Mouse (Mus musculus): Measurements from ENCODE around the gene Hist2h2ac.
A peak's percentile ranks its signal among the peaks of the same experiment; 100 is the strongest.
"Not testable (repeated sequence)": the region's sequence is repeated elsewhere in the genome, so short reads cannot be mapped to it uniquely, and the experiment has no call there.

Hist2h2ac gene

DNA sequence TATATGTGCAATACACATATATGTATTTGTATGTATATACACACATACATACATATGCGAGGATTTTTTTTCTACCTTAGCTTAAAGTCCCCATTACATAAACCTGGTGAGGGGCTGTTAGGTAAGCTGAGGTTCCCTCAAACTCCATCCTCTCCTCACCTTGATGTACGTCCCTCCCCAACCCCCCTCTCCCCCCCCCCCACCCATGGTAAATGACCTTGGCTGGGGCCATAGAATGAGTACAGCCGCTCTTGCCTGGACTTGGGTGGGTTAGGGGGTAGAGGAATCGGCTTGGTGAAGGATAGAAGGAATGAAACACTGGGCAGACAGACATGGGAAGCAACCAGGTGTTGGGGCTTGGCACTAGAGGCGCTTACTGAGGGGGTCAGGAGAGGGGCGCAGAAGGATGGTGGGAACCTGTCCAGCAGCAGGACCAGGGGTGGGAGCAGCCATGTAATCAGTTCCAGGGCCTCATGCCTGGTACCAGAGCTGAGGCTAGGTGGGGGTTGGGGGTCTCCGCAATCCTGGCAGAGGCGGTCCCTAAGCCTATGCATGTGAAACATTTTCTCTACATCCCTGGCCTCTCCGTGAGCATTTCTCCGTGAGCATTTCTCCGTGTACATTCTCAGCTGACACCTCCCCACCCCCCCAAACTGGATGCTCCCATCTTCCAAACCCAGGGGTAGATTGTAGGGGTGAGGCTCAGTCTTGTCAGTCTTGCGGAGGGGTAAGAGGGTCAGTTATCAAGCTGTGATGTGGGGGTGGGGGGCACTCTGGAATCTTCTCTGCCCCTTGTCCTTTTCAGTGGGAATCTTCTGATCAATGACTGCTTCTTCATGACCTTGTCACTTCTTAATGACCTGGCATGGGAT, 38.9 kb downstream of the Hist2h2ac start:
- peak in 1 of 2 experiments; percentile 47 for DNase-seq (ENCODE audit: low spot score in 2 of 2)

DNA sequence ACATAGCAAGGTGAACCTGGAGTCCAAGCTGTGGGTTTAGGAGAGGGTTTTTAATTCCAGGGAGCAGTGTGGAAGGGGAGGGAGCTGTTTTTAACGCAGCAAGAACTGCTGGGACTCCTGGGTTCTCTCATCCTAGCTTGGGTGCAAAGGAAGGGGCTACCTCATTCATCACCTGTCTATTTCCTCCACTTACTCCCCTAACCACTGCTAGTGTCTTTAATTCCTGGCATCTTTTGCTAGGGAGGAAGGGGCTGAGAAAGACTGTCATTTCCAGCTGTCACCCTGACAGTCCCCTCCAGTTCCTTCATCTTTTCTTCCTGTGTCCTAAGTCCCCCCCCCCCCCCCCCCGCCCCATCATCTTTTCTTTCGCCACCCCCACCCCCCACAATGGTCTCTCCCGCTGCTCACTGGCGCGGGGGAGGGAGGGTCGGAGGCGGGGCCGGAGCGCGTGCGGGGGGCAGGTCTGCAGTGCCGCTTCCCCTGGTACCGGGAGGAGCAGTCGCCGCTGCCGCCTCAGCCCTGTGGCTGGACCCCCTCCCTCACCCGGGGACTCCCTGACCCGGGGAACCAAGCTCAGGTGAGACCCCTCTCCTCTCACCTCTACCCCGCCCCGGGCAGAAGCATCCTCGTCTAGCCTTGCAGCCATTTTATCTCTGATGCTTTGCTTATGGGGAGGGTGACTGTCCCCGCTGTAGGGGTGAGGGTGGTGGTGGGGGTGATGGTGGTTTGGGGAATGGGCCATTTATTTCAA, 39.8 kb downstream of the Hist2h2ac start, which contains the start of gene Sv2a:
TSS of gene Sv2a (plus strand) at position 425 of the 751 bp plus-strand sequence.
- DNase-seq (ENCODE audit: low spot score in 2 of 2) = peak; percentile 69 to 72

DNA sequence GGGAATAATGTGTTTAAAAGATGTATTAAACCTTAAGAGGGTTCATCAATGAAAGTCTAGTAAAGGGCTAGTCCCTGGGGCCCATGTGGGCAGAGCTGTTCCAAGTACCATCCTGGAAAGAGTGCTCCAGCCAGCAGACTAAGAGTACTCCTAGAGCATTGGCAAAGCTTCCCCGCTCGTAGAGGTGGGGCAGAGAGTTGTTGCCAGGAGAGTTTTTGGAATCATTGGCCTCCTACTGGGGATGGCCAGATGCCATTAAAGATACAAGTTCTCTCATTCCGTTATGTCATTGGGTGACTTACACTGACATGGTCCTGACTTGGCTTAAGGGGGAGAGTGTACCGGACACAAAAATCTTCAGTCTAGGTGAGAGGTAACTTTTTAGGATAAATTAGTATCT, 41.1 kb downstream of the Hist2h2ac start:
- no peak for DNase-seq (ENCODE audit: low spot score in 2 of 2)

DNA sequence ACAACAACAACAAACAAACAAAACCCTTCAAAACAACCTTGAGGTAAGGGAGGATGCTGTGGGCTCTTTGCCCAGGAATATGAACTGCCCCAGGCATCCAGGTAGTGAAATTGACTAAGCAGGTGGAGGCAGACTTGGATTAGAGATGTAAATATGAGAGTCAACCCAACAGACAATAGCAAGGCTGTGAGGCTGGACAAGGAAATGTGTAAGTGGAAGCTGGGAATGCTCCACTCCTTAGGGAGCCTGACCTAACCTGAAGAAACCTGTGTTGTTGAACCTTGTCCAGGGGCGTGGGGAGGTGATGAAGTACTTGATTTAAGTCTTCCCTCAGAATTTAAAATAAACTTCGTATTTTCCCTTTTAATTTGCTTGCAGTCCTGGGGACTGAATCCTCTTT, 41.8 kb downstream of the Hist2h2ac start:
- no peak for DNase-seq (ENCODE audit: low spot score in 2 of 2)

DNA sequence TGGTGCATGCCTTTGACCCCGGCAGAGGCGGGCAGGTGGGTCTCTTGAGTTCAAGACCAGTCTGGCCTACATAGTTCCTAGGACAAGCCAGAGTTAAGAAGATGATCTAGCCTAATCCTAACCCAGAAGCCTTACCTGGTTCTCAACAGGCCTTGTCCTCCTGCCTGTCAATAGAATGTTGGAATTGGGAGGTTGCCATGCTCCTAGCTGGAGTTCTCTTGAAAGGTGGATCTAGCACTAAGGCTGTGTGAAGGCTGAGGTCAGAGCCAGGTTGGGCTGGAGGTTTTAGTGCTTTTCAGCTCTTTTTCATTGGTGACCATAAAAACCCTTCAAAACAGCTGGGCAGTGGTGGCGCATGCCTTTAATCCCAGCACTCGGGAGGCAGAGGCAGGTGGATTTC, 42.3 kb downstream of the Hist2h2ac start:
- no peak for DNase-seq (ENCODE audit: low spot score in 2 of 2)

DNA sequence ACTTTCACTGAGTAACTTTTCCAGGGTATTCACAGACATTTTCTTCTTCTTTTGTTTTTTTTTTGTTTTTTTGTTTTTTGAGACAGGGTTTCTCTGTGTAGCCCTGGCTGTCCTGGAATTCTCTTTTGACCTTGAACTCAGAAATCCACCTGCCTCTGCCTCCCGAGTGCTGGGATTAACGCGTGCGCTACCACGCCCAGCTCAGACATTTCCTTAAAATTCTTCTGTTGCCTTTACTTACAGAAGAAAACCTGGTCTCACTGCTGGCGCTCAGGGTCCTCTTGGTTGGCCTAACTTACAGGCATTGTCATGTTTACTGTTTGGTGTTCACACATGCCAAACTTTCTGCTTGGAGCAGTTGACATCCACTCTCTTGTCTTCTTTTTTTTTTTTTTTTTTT, 45.4 kb downstream of the Hist2h2ac start:
- DNase-seq (ENCODE audit: low spot score in 2 of 2) = no peak

DNA sequence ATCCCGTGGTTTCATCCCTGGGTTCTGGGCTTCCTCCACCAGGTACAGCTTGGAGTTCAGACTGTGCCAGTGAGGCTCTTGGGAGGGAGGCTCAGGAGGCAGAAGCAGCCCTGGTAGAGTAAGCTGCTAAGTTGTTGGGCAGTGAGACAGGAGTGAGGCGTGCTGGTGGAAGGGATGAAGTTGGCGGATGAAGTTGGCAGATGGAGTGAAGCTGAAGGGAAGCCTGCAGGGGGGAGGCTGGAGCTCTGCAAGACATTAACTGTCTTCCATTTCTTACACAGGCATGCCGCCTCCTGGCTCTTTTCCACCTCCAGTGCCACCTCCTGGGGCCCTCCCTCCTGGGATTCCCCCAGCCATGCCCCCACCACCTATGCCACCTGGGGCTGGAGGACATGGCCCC, 46.6 kb downstream of the Hist2h2ac start:
- not testable (repeated sequence) for DNase-seq (ENCODE audit: low spot score in 2 of 2)

DNA sequence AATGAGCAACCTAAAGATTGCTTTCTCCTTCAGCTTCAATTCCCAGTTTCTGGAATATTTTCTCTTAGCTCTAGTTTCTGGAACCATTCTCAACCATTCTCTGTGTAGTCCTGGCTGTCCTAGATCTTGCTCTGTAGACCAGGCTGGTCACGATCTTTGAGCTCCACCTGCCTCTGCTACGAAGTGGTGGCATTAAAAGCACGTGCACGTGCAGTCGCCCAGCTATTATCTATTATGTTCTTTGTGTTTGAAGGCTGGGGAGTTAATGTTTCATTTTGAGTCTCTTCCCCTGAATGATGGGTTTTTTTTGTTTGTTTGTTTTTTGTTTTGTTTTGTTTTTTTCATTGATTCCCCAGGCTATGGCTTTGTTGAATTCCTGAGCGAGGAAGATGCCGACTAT, 47.5 kb downstream of the Hist2h2ac start:
- DNase-seq (ENCODE audit: low spot score in 2 of 2) = no peak

DNA sequence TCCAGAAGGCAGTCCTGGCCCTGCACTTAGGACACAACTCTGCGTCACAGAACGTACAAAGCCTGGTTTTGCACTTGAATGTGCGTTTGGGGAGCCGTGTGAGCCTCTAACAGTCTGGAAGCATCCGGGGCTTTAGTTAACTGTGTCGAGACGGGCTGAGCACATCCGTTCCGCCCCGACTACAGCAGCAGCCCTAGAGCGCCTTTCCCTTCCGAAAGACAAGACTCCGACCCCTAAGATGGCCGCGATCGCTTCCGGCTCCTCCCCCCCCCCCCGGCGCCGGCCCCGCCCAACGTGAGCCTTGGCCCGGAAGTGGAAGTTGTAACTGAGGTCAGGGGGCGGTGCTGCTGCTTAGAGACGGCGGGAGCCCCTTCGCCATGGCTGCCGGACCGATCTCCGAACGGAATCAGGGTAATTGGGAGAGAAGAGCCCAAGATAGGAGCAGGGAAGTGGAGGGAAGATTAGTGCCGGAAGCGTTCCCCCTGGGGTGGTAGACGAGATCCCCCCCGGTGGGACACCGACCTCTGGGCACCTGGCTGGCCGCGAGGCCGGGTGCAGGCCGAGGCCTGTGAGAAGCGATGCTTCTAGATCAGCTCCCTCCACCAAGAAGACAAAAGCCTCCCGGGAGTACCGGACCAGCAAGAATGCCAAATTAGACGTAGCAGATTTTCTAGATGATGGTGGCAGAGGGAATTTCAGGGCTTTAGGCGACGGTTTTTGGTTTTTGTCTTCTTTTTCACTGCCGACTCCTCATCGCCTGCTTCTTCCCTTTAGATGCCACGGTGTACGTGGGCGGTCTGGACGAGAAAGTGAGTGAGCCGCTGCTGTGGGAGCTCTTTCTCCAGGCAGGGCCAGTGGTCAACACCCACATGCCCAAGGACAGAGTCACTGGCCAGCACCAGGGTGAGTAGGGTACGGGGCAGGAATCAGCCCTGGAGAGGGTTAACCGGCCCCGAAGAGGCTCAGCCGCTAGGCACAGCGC, 48.2 kb downstream of the Hist2h2ac start, which contains the start of gene Sf3b4:
TSS of gene Sf3b4 (plus strand) at position 136 of the 982 bp plus-strand sequence.
- peak; percentile 80 to 85 for DNase-seq (ENCODE audit: low spot score in 2 of 2)

DNA sequence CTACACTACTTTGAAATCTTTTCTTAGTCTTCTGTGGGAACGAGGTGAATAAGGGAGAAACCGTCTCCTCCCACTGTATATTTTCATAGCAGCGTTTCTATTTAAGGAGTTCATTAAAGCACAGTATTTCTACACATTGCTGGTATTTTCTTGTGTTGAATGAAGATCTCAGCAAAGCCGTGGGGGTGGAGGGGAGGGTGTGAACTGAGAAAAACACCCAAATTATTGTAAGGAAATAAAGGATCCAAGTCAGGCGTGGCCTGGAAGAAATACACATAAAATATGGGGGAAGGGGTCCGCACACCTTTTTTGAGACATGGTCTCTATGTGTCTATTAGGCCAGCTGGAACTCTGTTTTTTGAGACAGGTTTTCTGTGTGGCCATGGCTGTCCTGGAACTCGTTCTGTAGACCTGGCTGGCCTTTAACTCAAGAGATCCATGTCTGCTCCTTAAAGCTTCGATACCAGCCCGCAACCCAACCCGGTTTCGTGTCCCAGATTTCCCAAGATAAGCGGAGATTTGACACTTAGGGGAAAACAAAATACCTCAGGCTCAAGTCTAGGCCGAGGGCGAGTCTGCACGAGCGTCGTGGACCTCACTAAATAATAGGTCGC, 49.0 kb downstream of the Hist2h2ac start:
- peak in 1 of 2 experiments; percentile 55 for DNase-seq (ENCODE audit: low spot score in 2 of 2)

DNA sequence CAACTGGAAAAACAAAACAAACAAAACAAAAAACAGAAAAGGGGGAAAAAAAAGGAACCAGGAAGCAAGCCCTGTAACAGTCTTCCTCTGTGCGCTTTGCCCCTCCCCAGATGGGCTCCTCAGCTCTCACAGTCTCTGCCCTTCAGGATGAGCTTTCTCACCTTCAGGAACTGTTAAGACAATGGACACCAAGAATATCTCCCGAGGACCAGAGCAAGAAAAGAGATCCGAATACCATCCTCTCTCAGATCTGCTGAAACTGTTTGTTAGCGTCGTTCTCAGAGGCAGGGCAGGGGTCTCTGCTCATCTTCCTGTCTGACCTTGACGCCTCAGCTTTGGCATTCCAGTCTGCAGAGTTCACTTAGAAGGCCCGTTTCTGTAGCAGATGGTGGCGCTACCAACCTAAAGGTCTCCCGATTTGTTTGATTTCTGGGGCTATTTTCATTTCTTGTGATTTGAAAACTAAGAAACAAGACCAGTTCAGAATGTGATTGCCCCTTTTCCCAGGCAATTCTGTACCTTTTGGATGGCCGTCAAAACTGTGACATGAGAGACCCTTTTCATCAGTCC, 49.6 kb downstream of the Hist2h2ac start:
- DNase-seq (ENCODE audit: low spot score in 2 of 2) = no peak

All from right cerebral cortex, adult 2 months (tissue).